Comparison of ENCODE assay signal across 19 mouse cellular contexts in genomic region chr1:193001587-193001986, GRCm38 (mm10). TPM values are rescaled to one million over a fixed set of nuclear protein-coding genes. Genes with fewer than 3 reads are reported as not detected.
DNase-seq lines count a peak whose midpoint lies in the region; ATAC-seq and TF ChIP-seq lines count a peak whose summit lies in the region.
"Had no signal": no experiment of that assay in that cellular context is flagged by ENCODE, and none has a peak within 500 bp of the region (broad histone marks: within the 10 kb centered on the region; RNA-seq: fewer than 3 reads in every experiment).

No protein-coding gene starts in this region.

- 61% methylated on average over 2 of the region's 2 CpGs for WGBS in heart, embryonic 10.5 days
- 74% methylated on average over 2 of the region's 2 CpGs for WGBS in intestine, embryonic 15.5 days
- 91% methylated on average over 2 of the region's 2 CpGs for WGBS in forebrain, embryonic 15.5 days

- no peaks in the 10 kb centered on the region for H3K79me2 ChIP-seq in MEL (ENCODE audit: control insufficient read depth, insufficient read depth, low read length, poor library complexity)

- intact Hi-C loops in heart, postnatal 10 days (cut with DNase I), result loop anchor here (5.0 to 10.0 kb wide), 2 partner anchors 126 to 193 kb away; no protein-coding TSS in a partner anchor

- H3K4me3 ChIP-seq in heart, embryonic 10.5 days, result no peak overlapping the region
- no peak overlapping the region for H3K4me3 ChIP-seq in MEL (ENCODE audit: control insufficient read depth in 1 of 2, insufficient read depth in 1 of 2, low read depth in 2 of 2, low read length in 2 of 2)
- no peak overlapping the region for H3K4me3 ChIP-seq in intestine, embryonic 15.5 days (replicated peaks)
- no peak overlapping the region for H3K4me3 ChIP-seq in forebrain, embryonic 15.5 days
- H3K4me3 ChIP-seq: embryonic facial prominence, embryonic 10.5 days; heart, embryonic 15.5 days; limb, embryonic 12.5 days; neural tube, embryonic 15.5 days had no signal

- TF ChIP-seq EP300 in MEL (IDR thresholded peaks at IDR 0.05; ENCODE audit: low read depth in 1 of 2, low read length in 2 of 2), result peak in 1 of 2 experiments; percentile 63; a peak in 2 of 4 replicates

- TF ChIP-seq RAD21 in MEL (IDR thresholded peaks at IDR 0.05; ENCODE audit: low read depth, low read length), result no peak

- no peaks in the 10 kb centered on the region for H3K4me1 ChIP-seq in heart, embryonic 10.5 days
- peaks cover 4 to 10% of the 10 kb centered on the region in 2 experiments; a peak in 2 of 4 replicates for H3K4me1 ChIP-seq in MEL (ENCODE audit: control insufficient read depth in 1 of 2, insufficient read depth in 2 of 2, low read length in 2 of 2)
- H3K4me1 ChIP-seq in intestine, embryonic 15.5 days (replicated peaks), result no peaks in the 10 kb centered on the region; the same call in 1 of the 2 replicates
- H3K4me1 ChIP-seq in forebrain, embryonic 15.5 days, result no peaks in the 10 kb centered on the region
- H3K4me1 ChIP-seq: embryonic facial prominence, embryonic 10.5 days; heart, embryonic 15.5 days; limb, embryonic 12.5 days; neural tube, embryonic 15.5 days had no signal

- TF ChIP-seq CTCF in MEL (IDR thresholded peaks at IDR 0.05 in 2 of 3, conservative IDR thresholded peaks at IDR 0.05 in 1 of 3; ENCODE audit: control insufficient read depth in 1 of 3, insufficient read depth in 1 of 3, low read depth in 2 of 3, low read length in 3 of 3, poor library complexity in 1 of 3, severe bottlenecking in 1 of 3), result peak in 1 of 3 experiments; percentile 28; a peak in 1 of 6 replicates

- H3K27me3 ChIP-seq in heart, embryonic 10.5 days (ENCODE audit: insufficient read depth, poor library complexity, severe bottlenecking), result no peaks in the 10 kb centered on the region
- no peaks in the 10 kb centered on the region for H3K27me3 ChIP-seq in MEL (ENCODE audit: control insufficient read depth in 1 of 2, insufficient read depth in 2 of 2, low read length in 2 of 2)
- no peaks in the 10 kb centered on the region for H3K27me3 ChIP-seq in intestine, embryonic 15.5 days (replicated peaks)
- no peaks in the 10 kb centered on the region for H3K27me3 ChIP-seq in forebrain, embryonic 15.5 days
- H3K27me3 ChIP-seq: heart, embryonic 15.5 days; limb, embryonic 12.5 days; neural tube, embryonic 15.5 days had no signal

- peak; percentile 88 for ATAC-seq in intestine, embryonic 15.5 days
- peak; percentile 25; the same call in 1 of the 2 replicates for ATAC-seq in megakaryocyte, adult 5-6 weeks (ENCODE audit: poor library complexity, severe bottlenecking)
- ATAC-seq in forebrain, embryonic 15.5 days (replicated peaks), result no peak
- ATAC-seq: hindbrain, embryonic 16.5 days had no signal

- no peak for TF ChIP-seq POLR2A in MEL (IDR thresholded peaks at IDR 0.05; ENCODE audit: control insufficient read depth in 1 of 2, insufficient read depth in 1 of 2, low read depth in 1 of 2, low read length in 2 of 2, poor library complexity in 1 of 2)

- peak; percentile 76 for DNase-seq in heart, embryonic 10.5 days (ENCODE audit: low spot score)
- no peak for DNase-seq in heart, postnatal 10 days
- DNase-seq in MEL (ENCODE audit: low read depth, low spot score), result peak; percentile 80
- DNase-seq in thymus, postnatal 25 days, result no peak
- no peak for DNase-seq in layer of hippocampus, postnatal 10 days (ENCODE audit: low spot score in 2 of 2)
- DNase-seq: cerebellum, adult 9-10 months; gastrocnemius, postnatal 10 days; layer of hippocampus, postnatal 36 days; lung, postnatal 4 days; right cerebral cortex, postnatal 25 days had no signal

- no peak overlapping the region for H3K27ac ChIP-seq in heart, embryonic 10.5 days
- peak overlapping the region; percentile 10 for H3K27ac ChIP-seq in MEL (ENCODE audit: control insufficient read depth, low read depth, low read length)
- H3K27ac ChIP-seq in intestine, embryonic 15.5 days, result no peak overlapping the region
- no peak overlapping the region for H3K27ac ChIP-seq in forebrain, embryonic 15.5 days (replicated peaks)
- H3K27ac ChIP-seq: embryonic facial prominence, embryonic 10.5 days; heart, embryonic 15.5 days; kidney, postnatal 0 days; limb, embryonic 12.5 days; neural tube, embryonic 15.5 days had no signal

- H3K4me2 ChIP-seq in intestine, embryonic 15.5 days (replicated peaks), result no peak overlapping the region
- H3K4me2 ChIP-seq in forebrain, embryonic 15.5 days (replicated peaks), result no peak overlapping the region
- H3K4me2 ChIP-seq: heart, embryonic 15.5 days; limb, embryonic 12.5 days; neural tube, embryonic 15.5 days had no signal

- no peaks in the 10 kb centered on the region for H3K36me3 ChIP-seq in heart, embryonic 10.5 days
- H3K36me3 ChIP-seq in MEL (ENCODE audit: control insufficient read depth in 1 of 2, insufficient read depth in 2 of 2, low read length in 2 of 2), result peaks cover 0 to 12% of the 10 kb centered on the region in 2 experiments; a peak in 2 of 4 replicates
- no peaks in the 10 kb centered on the region for H3K36me3 ChIP-seq in intestine, embryonic 15.5 days
- H3K36me3 ChIP-seq in forebrain, embryonic 15.5 days, result no peaks in the 10 kb centered on the region
- H3K36me3 ChIP-seq: embryonic facial prominence, embryonic 10.5 days; heart, embryonic 15.5 days; limb, embryonic 12.5 days; neural tube, embryonic 15.5 days had no signal

- H3K9me3 ChIP-seq in heart, embryonic 10.5 days, result no peaks in the 10 kb centered on the region
- H3K9me3 ChIP-seq in MEL (replicated peaks; ENCODE audit: insufficient read depth, low read length), result no peaks in the 10 kb centered on the region
- H3K9me3 ChIP-seq in intestine, embryonic 15.5 days, result no peaks in the 10 kb centered on the region
- no peaks in the 10 kb centered on the region for H3K9me3 ChIP-seq in forebrain, embryonic 15.5 days
- H3K9me3 ChIP-seq: embryonic facial prominence, embryonic 10.5 days; heart, embryonic 15.5 days; limb, embryonic 12.5 days; neural tube, embryonic 15.5 days had no signal

- no peak overlapping the region for H3K9ac ChIP-seq in MEL (ENCODE audit: control insufficient read depth, low read depth, low read length, poor library complexity, severe bottlenecking)
- H3K9ac ChIP-seq in intestine, embryonic 15.5 days, result no peak overlapping the region
- no peak overlapping the region for H3K9ac ChIP-seq in forebrain, embryonic 15.5 days (replicated peaks)
- H3K9ac ChIP-seq: heart, embryonic 15.5 days; limb, embryonic 12.5 days; neural tube, embryonic 15.5 days had no signal

TF ChIP-seq in MEL, 35 proteins besides CTCF, POLR2A, EP300 and RAD21:
- peak; percentile 84 for TF ChIP-seq GATA1 (IDR thresholded peaks at IDR 0.05; ENCODE audit: low read depth, low read length)
- TF ChIP-seq TAL1 (IDR thresholded peaks at IDR 0.05; ENCODE audit: low read length), result peak; percentile 72
- TF ChIP-seq POLR2AphosphoS2 (IDR thresholded peaks at IDR 0.05; ENCODE audit: low read length), result no peak
- no peak for TF ChIP-seq USF2 (IDR thresholded peaks at IDR 0.05; ENCODE audit: borderline replicate concordance in 1 of 2, insufficient read depth in 1 of 2, low read depth in 1 of 2, low read length in 2 of 2)
- TF ChIP-seq RCOR1 (IDR thresholded peaks at IDR 0.05; ENCODE audit: low read depth, low read length), result peak; percentile 10; the same call in 1 of the 2 replicates
- TF ChIP-seq ETS1 (IDR thresholded peaks at IDR 0.05; ENCODE audit: low read depth, low read length), result peak; percentile 45
- peak; percentile 52; the same call in 1 of the 2 replicates for TF ChIP-seq ZNF384 (IDR thresholded peaks at IDR 0.05; ENCODE audit: low read depth, low read length)
- 0 out of 2 replicates have a peak, but pooled peaks have one; percentile 29 for TF ChIP-seq HCFC1 (IDR thresholded peaks at IDR 0.05; ENCODE audit: low read depth, low read length)
- no peak for TF ChIP-seq ZKSCAN1 (IDR thresholded peaks at IDR 0.05; ENCODE audit: low read depth, low read length)
- peak; percentile 60 for TF ChIP-seq TCF12 (IDR thresholded peaks at IDR 0.05; ENCODE audit: low read depth, low read length)

RNA-seq across cellular contexts. Expression of gene Syt14, which starts 34.0 kb away (rescaled TPM):
- polyA plus RNA-seq in heart, embryonic 10.5 days (2016; fragmentation: Nextera tagmentation; extraction: Ambion mirVana), result 1.7 and 1.9 TPM in 2 replicates
- under 1 TPM; 0.12 to 0.15 TPM for total RNA-seq in heart, postnatal 10 days (2021)
- total RNA-seq in MEL (2012; rRNA removed), result 1.3 and 1.8 TPM in 2 replicates
- 1 to 10 TPM in 1 of 2 experiments, not detected in 1; 2.4 TPM for polyA plus RNA-seq in MEL (2012; ENCODE audit: insufficient read depth in 1 of 2, insufficient read length in 2 of 2, low read depth in 1 of 2, low replicate concordance in 2 of 2, missing spikeins in 1 of 2)
- 1.9 and 2.3 TPM in 2 replicates for polyA plus RNA-seq in intestine, embryonic 15.5 days (2015; fragmentation: Nextera tagmentation; extraction: Ambion mirVana)
- total RNA-seq in megakaryocyte, adult 5-6 weeks (2015), result not detected in 2 replicates
- not detected in 2 replicates for total RNA-seq in megakaryocyte, adult 5-6 weeks (2017)
- polyA plus RNA-seq in forebrain, embryonic 15.5 days (2015; fragmentation: Nextera tagmentation; extraction: Ambion mirVana), result 8.5 and 8.7 TPM in 2 replicates
- 10 to 100 TPM; 21.9 to 24.2 TPM for total RNA-seq in layer of hippocampus, postnatal 10 days (2021)

Comparison
In these comparisons a context has a peak if more than half of its experiments do, and no peak if none do; other contexts are left out.
1. DNase-seq: peak in heart, embryonic 10.5 days (single experiment) and MEL (single experiment); none in heart, postnatal 10 days (0 of 2), thymus, postnatal 25 days (single experiment) and layer of hippocampus, postnatal 10 days (0 of 2).